Mouse (Mus musculus): ENCODE data around the gene Mgat5.

DNA sequence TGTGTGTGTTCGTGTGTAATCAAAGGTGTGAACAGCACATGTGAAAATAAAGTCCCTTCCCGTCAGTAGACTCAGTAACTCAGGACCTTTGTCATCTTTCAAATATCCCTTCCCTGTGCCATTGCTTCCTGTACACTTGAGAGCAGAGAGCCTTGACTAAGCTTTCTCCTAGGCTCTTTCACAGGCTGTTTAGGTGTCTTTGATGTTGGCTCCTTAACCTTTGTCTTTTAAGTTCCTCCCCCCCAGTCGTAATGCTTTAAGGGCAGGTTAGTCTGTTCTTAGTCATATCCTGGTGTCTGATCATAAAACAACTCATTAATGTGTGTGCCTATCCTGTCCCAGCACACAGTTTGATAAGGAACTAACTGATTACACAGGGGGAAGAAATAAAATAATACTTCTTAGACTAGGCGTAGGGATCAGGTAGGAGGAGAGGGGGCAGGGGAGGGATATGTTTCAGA, 28.4 kb downstream of the Mgat5 start:
- no peak for TF ChIP-seq POLR2A (IDR thresholded peaks at IDR 0.05; ENCODE audit: control insufficient read depth, extremely low read depth, insufficient read depth, low read length, poor library complexity)
- TF ChIP-seq CTCF (IDR thresholded peaks at IDR 0.05; ENCODE audit: borderline replicate concordance, control insufficient read depth, extremely low read depth, insufficient read depth, low read length, poor library complexity), result no peak

Data from thymus, adult 2 months (tissue).